Mouse (Mus musculus): Measurements from ENCODE around the gene Cd68. TPM values are rescaled to one million over a fixed set of nuclear protein-coding genes. Genes with fewer than 3 reads are reported as not detected.
"Not testable (repeated sequence)": the region's sequence is repeated elsewhere in the genome, so short reads cannot be mapped to it uniquely, and the experiment has no call there.

Gene Cd68
- polyA plus RNA-seq, 1 experiment from 2014 or later: 12.5 TPM

GRCm38 (mm10) chr11:69617805-69618204 is 48.1 kb downstream of the Cd68 start, which contains the start of gene Shbg:
TSS of gene Shbg (minus strand) at chr11:69617905.
- ATAC-seq (ENCODE audit: insufficient number of reproducible peaks, insufficient read depth, low FRiP score, low read depth): no peak
- H3K27ac ChIP-seq (ENCODE audit: low read length): no peak within 1 kb of the TSS
- 0 out of 2 replicates have a peak, but pooled peaks cover 2% of the 10 kb centered on the region for H3K4me1 ChIP-seq (ENCODE audit: control insufficient read depth, insufficient read depth, low read length)
- WGBS: 64% methylated on average over 5 of the region's 5 CpGs
- H3K4me2 ChIP-seq (replicated peaks; ENCODE audit: low read depth, low read length): no peak within 1 kb of the TSS
- H3K9me3 ChIP-seq (ENCODE audit: control insufficient read depth, low read depth, low read length): no peaks in the 10 kb centered on the region
- no peaks in the 10 kb centered on the region for H3K36me3 ChIP-seq (ENCODE audit: control insufficient read depth, insufficient read depth, low read length)
- H3K27me3 ChIP-seq (ENCODE audit: control insufficient read depth, insufficient read depth, low read length): no peaks in the 10 kb centered on the region
- H3K9ac ChIP-seq (replicated peaks; ENCODE audit: low read depth, low read length): no peak within 1 kb of the TSS
- no peak within 1 kb of the TSS for H3K4me3 ChIP-seq (ENCODE audit: low read depth, low read length)

- no peak overlapping the region for H3K9ac ChIP-seq (replicated peaks; ENCODE audit: low read depth, low read length)
- H3K4me1 ChIP-seq (ENCODE audit: control insufficient read depth, insufficient read depth, low read length): no peaks in the 10 kb centered on the region
- no peak overlapping the region for H3K4me2 ChIP-seq (replicated peaks; ENCODE audit: low read depth, low read length)
- WGBS: 44% methylated on average over 10 of the region's 10 CpGs
- no peaks in the 10 kb centered on the region for H3K9me3 ChIP-seq (ENCODE audit: control insufficient read depth, low read depth, low read length)
- ATAC-seq (ENCODE audit: insufficient number of reproducible peaks, insufficient read depth, low FRiP score, low read depth): no peak
- no peaks in the 10 kb centered on the region for H3K27me3 ChIP-seq (ENCODE audit: control insufficient read depth, insufficient read depth, low read length)
- no peaks in the 10 kb centered on the region for H3K36me3 ChIP-seq (ENCODE audit: control insufficient read depth, insufficient read depth, low read length)
- no peak overlapping the region for H3K27ac ChIP-seq (ENCODE audit: low read length)
- H3K4me3 ChIP-seq (ENCODE audit: low read depth, low read length): no peak overlapping the region
Measured at GRCm38 (mm10) chr11:69616781-69617180, 49.2 kb downstream of the Cd68 start.

DNA sequence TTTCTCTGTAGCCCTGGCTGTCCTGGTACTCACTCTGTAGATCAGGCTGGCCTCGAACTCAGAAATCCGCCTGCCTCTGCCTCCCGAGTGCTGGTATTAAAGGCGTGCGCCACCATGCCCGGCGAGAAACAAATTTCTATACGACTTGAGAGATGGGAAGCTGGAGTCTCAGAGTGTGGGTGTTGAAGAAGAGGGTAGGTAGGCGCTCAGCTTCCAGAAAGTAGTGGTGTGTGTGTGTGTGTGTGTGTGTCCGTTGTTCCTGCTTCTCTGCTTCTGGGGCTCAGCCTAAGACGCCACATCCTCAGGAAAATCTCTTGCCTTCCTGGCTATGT is 51.7 kb downstream of the Cd68 start:
- H3K27me3 ChIP-seq (ENCODE audit: control insufficient read depth, insufficient read depth, low read length); H3K4me2 ChIP-seq (replicated peaks; ENCODE audit: low read depth, low read length); H3K9ac ChIP-seq (replicated peaks; ENCODE audit: low read depth, low read length); H3K36me3 ChIP-seq (ENCODE audit: control insufficient read depth, insufficient read depth, low read length); H3K4me3 ChIP-seq (ENCODE audit: low read depth, low read length); H3K9me3 ChIP-seq (ENCODE audit: control insufficient read depth, low read depth, low read length); H3K27ac ChIP-seq (ENCODE audit: low read length); H3K4me1 ChIP-seq (ENCODE audit: control insufficient read depth, insufficient read depth, low read length); ATAC-seq (ENCODE audit: insufficient number of reproducible peaks, insufficient read depth, low FRiP score, low read depth): not testable (repeated sequence)
- WGBS: 52% methylated on average over 11 of the region's 11 CpGs

MicroRNAs within 50 kb of the gene (microRNA counts, 519-probe panel; counts per million panel counts)
- microRNA mmu-miR-1934 (not detected), microRNA mmu-miR-467f (2,828 counts per million, percentile 49 among the panel's probes with 10 or more counts)

Small RNAs within 50 kb of the gene (microRNA-seq; reads per million reads assigned to microRNA genes)
- gene Mir1934: 3.1 reads per million, percentile 6 among the genes with 10 or more reads in this experiment
- not detected for gene Mir467f

Other genes starting within 250 kb of the Cd68 start
- 1.4 and 2.3 TPM in 2 replicates for gene Dnah2, start 117.0 kb downstream of the Cd68 start, polyA plus RNA-seq (2014; fragmentation: Nextera tagmentation; extraction: Ambion mirVana)
- 5.5 and 5.7 TPM in 2 replicates for gene Efnb3, start 105.9 kb downstream of the Cd68 start, polyA plus RNA-seq (2014; fragmentation: Nextera tagmentation; extraction: Ambion mirVana)
- gene Wrap53, start 85.9 kb downstream of the Cd68 start, polyA plus RNA-seq (2014; fragmentation: Nextera tagmentation; extraction: Ambion mirVana): 22.1 and 23.1 TPM in 2 replicates
- 155 and 163 TPM in 2 replicates for gene Trp53, start 85.8 kb downstream of the Cd68 start, polyA plus RNA-seq (2014; fragmentation: Nextera tagmentation; extraction: Ambion mirVana)
- 8.8 and 10.0 TPM in 2 replicates for gene Atp1b2, start 60.2 kb downstream of the Cd68 start, polyA plus RNA-seq (2014; fragmentation: Nextera tagmentation; extraction: Ambion mirVana)
- not detected in 2 replicates for gene Shbg, start 48.2 kb downstream of the Cd68 start, polyA plus RNA-seq (2014; fragmentation: Nextera tagmentation; extraction: Ambion mirVana)
- 17.5 and 18.7 TPM in 2 replicates for gene Sat2, start 44.1 kb downstream of the Cd68 start, polyA plus RNA-seq (2014; fragmentation: Nextera tagmentation; extraction: Ambion mirVana)
- gene Fxr2, start 33.2 kb downstream of the Cd68 start, polyA plus RNA-seq (2014; fragmentation: Nextera tagmentation; extraction: Ambion mirVana): 20.9 and 26.0 TPM in 2 replicates
- gene Sox15, start 10.8 kb downstream of the Cd68 start, polyA plus RNA-seq (2014; fragmentation: Nextera tagmentation; extraction: Ambion mirVana): 4.1 and 4.7 TPM in 2 replicates
- 49.9 and 50.2 TPM in 2 replicates for gene Mpdu1, start 3.5 kb downstream of the Cd68 start, polyA plus RNA-seq (2014; fragmentation: Nextera tagmentation; extraction: Ambion mirVana)
- 654 and 666 TPM in 2 replicates for gene Eif4a1, start 6.3 kb upstream of the Cd68 start, polyA plus RNA-seq (2014; fragmentation: Nextera tagmentation; extraction: Ambion mirVana)
- gene Senp3, start 15.9 kb upstream of the Cd68 start, polyA plus RNA-seq (2014; fragmentation: Nextera tagmentation; extraction: Ambion mirVana): 88.1 and 102 TPM in 2 replicates
- gene Tnfsf13, start 19.6 kb upstream of the Cd68 start, polyA plus RNA-seq (2014; fragmentation: Nextera tagmentation; extraction: Ambion mirVana): 0.67 TPM in 1 of 2 replicates, not detected in the other
- 9.9 and 11.7 TPM in 2 replicates for gene Tnfsf12, start 29.7 kb upstream of the Cd68 start, polyA plus RNA-seq (2014; fragmentation: Nextera tagmentation; extraction: Ambion mirVana)
- 5.5 TPM in 2 replicates for gene Tnfsfm13, start 29.9 kb upstream of the Cd68 start, polyA plus RNA-seq (2014; fragmentation: Nextera tagmentation; extraction: Ambion mirVana)
- 39.3 and 43.6 TPM in 2 replicates for gene Polr2a, start 92.5 kb upstream of the Cd68 start, polyA plus RNA-seq (2014; fragmentation: Nextera tagmentation; extraction: Ambion mirVana)
- not detected in 2 replicates for gene Slc35g3, start 95.8 kb upstream of the Cd68 start, polyA plus RNA-seq (2014; fragmentation: Nextera tagmentation; extraction: Ambion mirVana)
- gene Zbtb4, start 99.8 kb upstream of the Cd68 start, polyA plus RNA-seq (2014; fragmentation: Nextera tagmentation; extraction: Ambion mirVana): 3.9 and 4.0 TPM in 2 replicates
- gene Chrnb1, start 129.8 kb upstream of the Cd68 start, polyA plus RNA-seq (2014; fragmentation: Nextera tagmentation; extraction: Ambion mirVana): 6.7 and 7.5 TPM in 2 replicates
- 2.1 and 3.6 TPM in 2 replicates for gene Fgf11, start 135.7 kb upstream of the Cd68 start, polyA plus RNA-seq (2014; fragmentation: Nextera tagmentation; extraction: Ambion mirVana)
- 12.2 and 15.0 TPM in 2 replicates for gene Tmem102, start 139.5 kb upstream of the Cd68 start, polyA plus RNA-seq (2014; fragmentation: Nextera tagmentation; extraction: Ambion mirVana)
- gene Gm39566, start 149.1 kb upstream of the Cd68 start, polyA plus RNA-seq (2014; fragmentation: Nextera tagmentation; extraction: Ambion mirVana): not detected in 2 replicates
- gene Spem2, start 152.3 kb upstream of the Cd68 start, polyA plus RNA-seq (2014; fragmentation: Nextera tagmentation; extraction: Ambion mirVana): not detected in 2 replicates
- 0.41 TPM in 1 of 2 replicates, not detected in the other for gene Spem1, start 156.0 kb upstream of the Cd68 start, polyA plus RNA-seq (2014; fragmentation: Nextera tagmentation; extraction: Ambion mirVana)
- 10.6 and 11.9 TPM in 2 replicates for gene Nlgn2, start 171.6 kb upstream of the Cd68 start, polyA plus RNA-seq (2014; fragmentation: Nextera tagmentation; extraction: Ambion mirVana)
- 433 and 495 TPM in 2 replicates for gene Tmem256, start 172.4 kb upstream of the Cd68 start, polyA plus RNA-seq (2014; fragmentation: Nextera tagmentation; extraction: Ambion mirVana)
- gene Plscr3, start 180.2 kb upstream of the Cd68 start, polyA plus RNA-seq (2014; fragmentation: Nextera tagmentation; extraction: Ambion mirVana): 102 and 110 TPM in 2 replicates
- gene Tnk1, start 192.6 kb upstream of the Cd68 start, polyA plus RNA-seq (2014; fragmentation: Nextera tagmentation; extraction: Ambion mirVana): 11.1 TPM in 2 replicates
- gene Tmem95, start 211.9 kb upstream of the Cd68 start, polyA plus RNA-seq (2014; fragmentation: Nextera tagmentation; extraction: Ambion mirVana): not detected in 2 replicates
- 5.0 and 5.3 TPM in 2 replicates for gene Kctd11, start 215.3 kb upstream of the Cd68 start, polyA plus RNA-seq (2014; fragmentation: Nextera tagmentation; extraction: Ambion mirVana)
- 3.5 and 4.0 TPM in 2 replicates for gene Acap1, start 229.4 kb upstream of the Cd68 start, polyA plus RNA-seq (2014; fragmentation: Nextera tagmentation; extraction: Ambion mirVana)
- 8.5 and 10.4 TPM in 2 replicates for gene 2810408A11Rik, start 234.8 kb upstream of the Cd68 start, polyA plus RNA-seq (2014; fragmentation: Nextera tagmentation; extraction: Ambion mirVana)
- 12.6 and 12.7 TPM in 2 replicates for gene Neurl4, start 234.9 kb upstream of the Cd68 start, polyA plus RNA-seq (2014; fragmentation: Nextera tagmentation; extraction: Ambion mirVana)
- 71.3 and 80.0 TPM in 2 replicates for gene Gps2, start 247.7 kb upstream of the Cd68 start, polyA plus RNA-seq (2014; fragmentation: Nextera tagmentation; extraction: Ambion mirVana)

Measured in stomach, embryonic 14.5 days (tissue).